Mouse (Mus musculus): ENCODE results near the gene Pde10a. TPM values are rescaled to one million over a fixed set of nuclear protein-coding genes. Genes with fewer than 3 reads are reported as not detected.

Gene Pde10a
- total RNA-seq, 2 experiments from 2014 or later = 3.5 to 7.9 TPM

DNA sequence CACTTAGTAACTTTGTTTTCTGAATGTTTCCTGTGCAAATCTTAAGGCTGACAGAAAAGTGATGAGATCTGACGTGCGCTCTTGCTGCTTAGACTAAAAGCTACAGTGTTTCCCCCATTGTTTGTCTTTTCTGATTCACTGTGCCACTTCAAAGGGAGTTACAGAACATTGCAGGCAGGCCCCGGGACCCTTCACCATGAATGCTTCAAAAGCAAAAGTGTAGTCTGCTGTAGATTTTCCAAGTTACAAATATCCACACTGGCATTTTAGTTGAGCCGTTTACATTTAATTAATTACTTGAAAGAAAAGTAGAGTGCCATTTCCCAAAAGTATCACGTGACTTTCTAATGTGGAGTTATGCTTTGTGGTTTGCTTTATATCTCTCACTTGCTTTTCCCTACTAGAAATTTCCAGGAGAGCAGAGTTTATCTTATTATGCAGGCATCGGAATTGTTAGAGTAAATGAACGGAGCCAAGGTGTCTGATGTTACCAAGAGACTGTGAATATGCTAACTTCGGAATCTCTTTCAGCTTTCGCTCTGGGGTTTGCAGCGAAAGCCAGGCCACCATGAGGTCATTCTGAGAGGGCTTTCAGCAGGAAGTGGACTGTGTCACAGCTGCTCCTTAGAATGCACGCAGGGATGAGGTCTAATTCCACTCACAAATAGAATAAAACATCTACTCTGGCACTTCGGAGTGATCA is 447.1 kb downstream of the Pde10a start:
- DNase-seq = no peak

GRCm38 (mm10) chr17:8973331-8973730 is 448.2 kb downstream of the Pde10a start:
- DNase-seq = no peak

- no peak for DNase-seq
These were observed 449.3 kb downstream of the Pde10a start for GRCm38 (mm10) chr17:8974423-8974822.

DNA sequence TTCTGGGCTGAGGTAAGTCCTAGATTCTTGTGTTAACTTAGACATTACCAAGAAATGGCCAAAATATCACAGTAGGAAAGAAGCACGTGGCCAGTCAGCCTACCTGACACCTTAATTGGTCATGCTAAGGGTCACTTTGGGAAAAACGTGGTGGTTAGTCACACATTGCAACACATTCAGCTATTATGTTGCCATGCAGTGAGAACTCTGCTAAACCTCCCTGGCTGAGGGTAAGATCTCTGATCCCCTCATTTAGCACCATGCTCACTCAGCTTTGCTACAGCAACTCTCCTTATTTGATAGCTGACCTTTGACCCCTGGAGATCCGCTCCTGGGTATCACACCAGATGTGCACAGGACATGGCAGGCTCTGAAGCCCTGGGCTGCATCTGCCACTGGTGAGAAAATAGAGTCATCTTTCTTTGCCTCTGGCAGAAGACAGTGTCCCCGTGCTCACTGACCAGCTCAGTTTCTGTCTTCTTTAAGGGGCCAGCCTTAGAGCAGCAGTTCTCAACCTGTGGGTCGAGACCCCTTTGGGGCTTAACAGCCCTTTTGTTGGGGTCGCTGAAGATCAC is 449.7 kb downstream of the Pde10a start:
- DNase-seq = no peak

DNA sequence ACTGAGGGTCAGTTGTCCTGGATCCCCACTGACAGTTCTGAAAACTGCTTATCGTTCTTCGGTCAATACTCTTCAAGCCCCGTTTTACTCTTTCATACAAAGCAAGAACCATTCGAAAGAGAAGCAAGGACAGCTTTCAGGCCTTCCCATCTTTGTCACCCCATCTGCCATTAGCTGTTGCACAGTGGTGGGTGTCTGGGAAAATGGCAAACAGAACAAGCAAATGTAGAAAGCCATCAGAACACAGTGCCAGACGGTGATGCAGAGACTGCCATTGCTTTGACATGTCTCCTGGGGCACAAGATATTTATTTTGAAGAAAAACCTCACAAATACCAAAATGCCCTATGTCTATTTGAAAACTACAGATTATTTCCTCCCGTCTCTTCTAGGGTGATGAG is 451.6 kb downstream of the Pde10a start:
- DNase-seq = no peak

GRCm38 (mm10) chr17:8977271-8977670 is 452.1 kb downstream of the Pde10a start:
- DNase-seq = no peak

- no peak for DNase-seq
These were observed 458.4 kb downstream of the Pde10a start for GRCm38 (mm10) chr17:8983576-8983975.

DNA sequence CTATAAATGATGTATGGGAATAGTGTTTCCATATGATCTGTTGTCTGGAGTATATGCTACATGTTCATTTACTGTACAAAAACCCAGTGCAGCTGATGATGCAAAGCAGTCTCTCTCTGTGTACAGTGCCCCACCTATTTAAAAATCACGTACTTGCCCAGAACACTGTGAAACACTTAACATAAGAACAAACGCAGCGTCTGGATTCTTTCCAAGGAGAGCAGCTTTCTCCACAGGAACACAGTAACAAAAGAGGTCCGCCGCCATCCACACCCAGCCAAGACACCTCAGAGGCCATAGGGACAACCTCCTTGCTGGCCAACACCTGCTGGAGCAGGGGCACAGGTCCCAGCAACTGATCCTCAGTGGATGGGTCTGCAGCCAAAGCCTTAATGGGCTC is 460.5 kb downstream of the Pde10a start:
- no peak for DNase-seq

DNA sequence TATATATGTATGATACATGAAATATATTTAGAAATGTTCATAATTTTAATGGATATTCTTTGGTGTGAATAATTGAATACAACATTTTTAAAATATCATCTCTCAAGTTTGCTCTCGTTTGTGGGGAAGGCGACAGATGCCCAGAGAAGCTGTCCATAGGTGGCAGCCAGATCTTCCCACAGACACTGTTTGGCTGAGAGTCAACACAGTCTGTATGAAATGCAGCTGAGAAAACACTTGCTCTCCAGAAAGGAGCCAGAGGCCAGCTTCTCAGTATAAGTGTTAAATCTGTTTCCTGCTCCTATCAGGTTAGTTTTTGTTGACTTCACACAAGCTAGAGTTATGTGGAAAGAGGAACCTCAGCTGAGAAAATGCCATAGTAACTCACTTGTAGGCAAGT is 461.4 kb downstream of the Pde10a start:
- no peak for DNase-seq

GRCm38 (mm10) chr17:8987369-8987768 is 462.2 kb downstream of the Pde10a start:
- no peak for DNase-seq

- peak; percentile 71 for DNase-seq
These were observed 463.1 kb downstream of the Pde10a start, which contains the start of gene 1700010I14Rik for GRCm38 (mm10) chr17:8988119-8988807. Gene 1700010I14Rik (plus strand): TSS chr17:8988333.

DNA sequence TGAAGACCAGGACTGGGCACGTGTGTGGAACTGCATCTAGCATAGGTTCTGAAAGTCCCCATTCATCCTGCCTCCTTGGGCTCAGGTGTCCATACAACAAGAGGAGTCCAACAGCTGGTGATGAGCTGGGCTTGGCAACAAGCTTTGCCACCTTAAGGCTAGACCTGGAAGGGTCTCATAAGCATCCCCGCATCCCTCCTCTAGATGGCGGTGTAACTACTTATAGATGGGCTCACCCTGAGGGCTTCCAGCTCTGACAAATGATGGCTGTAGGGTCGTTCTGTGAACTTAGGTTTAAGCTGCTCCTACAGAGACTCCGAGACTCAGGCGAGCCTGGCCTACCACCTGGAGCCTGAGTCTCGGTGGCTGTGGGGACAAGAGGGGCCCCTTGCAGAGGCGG is 466.0 kb downstream of the Pde10a start:
- DNase-seq = no peak

- DNase-seq = no peak
These were observed 470.2 kb downstream of the Pde10a start for GRCm38 (mm10) chr17:8995344-8995743.

GRCm38 (mm10) chr17:9002438-9002837 is 477.3 kb downstream of the Pde10a start:
- no peak for DNase-seq

DNA sequence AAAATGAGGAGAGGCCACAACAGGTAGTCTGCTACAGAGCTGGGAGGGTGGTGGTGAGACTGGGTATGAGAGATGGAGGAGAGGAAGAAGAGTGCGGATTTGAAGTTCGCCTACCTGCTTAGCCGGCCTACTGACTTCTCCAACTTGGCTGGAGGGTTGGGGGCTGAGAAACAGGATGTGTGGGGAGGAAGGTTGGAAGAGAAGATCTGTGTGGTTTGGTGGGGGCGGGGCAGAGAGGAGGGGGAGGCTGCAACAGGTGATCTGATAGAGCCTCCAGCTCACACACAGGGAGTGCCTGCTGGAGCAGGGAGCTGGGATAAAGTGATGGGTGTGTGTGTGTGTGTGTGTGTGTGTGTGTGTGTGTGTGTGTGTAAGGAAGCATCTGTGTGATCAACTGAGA is 479.3 kb downstream of the Pde10a start:
- no peak for DNase-seq

DNA sequence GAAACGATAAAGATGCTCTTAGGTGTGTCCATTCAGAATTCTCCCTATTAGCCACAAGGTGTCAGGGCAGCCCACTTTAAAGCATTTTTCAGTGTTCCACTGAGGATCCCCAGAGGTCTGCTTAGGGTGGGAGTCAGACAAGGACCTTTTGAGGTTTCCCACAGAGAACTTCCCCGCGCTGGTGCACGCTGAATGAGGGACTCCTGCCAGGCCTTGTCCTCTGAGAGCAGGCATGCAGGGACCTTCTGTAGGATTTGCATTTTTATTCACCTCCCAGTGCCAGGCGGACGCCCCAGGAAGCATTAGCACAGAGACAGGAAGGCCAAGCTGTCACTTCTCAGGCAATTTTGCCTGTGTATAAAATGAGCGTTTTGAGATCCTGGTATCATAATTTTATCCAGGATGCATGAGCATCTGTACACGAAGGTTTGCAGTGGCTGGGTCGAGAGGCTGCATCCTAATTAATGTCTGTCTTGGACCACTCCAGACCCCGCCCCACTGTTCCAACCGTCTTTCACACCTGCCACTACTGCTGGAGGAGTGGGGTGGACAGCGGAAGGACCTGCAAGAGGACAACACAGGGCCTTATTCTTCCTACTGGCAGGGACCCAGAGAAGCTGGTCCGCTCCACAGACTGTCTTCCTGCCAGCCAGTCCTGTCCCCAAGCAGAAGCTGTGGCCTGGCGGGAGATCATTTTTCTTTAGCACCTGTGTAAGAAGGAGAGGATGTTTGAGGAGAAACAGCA is 498.2 kb downstream of the Pde10a start:
- DNase-seq = no peak

GRCm38 (mm10) chr17:9030181-9030580 is 505.0 kb downstream of the Pde10a start:
- DNase-seq = no peak

DNA sequence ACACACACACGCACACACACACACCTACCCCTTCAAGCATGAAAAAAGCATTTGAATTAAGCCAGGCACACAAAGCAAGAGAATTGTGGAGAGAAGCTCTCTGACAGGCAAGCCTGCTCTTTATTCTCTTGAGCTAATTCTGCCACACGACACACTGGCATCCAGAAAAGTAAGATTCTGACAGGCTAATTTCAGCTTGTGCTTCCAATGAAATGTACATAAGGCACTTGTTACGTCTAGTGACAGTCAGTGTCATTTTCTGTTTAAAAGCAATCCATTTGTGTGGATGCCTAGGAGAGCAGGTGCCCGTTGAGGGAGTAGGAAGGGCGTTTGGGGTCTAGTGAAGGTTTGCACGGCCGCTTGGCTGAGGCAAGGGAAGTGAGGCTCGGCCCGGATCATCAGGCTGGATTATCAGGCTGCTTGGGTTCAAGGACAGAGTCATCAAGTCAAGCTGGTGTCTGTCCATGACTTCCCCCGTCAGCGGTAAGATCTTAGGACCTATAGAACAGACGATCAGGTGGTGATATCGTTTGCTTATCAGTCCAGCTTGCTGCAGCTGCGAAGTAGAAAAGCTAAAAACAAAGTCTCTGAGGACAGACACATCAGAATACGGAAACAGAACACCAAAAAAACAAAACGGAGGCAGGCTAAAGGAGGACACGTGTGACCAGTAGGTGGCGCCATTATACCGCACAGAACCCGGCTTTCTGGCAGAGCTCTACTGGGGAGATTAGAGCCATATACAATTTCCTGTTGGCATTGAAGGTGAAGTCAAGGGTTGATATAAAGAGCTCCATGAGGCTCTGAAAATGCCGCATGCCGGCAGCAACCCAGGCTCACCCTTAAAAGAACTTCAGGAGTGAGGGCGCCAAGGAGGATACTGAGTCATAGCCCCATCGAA is 506.3 kb downstream of the Pde10a start:
- DNase-seq = peak; percentile 64

DNA sequence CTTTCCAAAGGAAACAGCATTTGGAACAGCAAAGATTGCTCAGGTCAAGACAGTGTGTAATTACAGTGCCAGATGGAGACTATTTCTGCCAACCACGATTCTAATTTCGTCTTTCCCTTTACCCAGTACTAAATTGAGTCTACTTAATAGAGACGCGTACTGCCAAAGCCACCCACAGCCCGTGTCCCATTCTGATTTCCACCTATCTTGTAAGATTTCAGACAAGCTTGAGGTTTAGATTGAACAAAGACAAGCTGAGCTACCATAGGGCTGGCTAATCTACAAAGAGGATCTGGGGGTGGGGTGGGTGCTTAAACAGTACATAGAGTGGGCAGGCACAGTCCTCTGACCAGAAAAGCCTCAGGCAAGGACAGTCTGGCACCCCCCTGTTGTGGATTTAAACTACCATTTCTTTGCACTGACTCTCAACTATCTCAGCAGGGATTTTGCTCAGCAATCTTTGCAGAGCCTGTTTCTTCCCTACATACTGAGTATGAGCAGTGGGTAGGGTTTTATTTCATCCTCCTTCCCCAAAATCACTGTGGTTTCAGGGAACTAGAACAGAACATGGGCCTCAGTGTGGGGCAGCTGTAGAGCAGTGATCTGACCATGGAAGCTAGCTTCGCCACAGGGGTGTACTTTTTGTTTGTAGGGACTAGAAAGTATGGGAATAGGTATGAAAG is 507.3 kb downstream of the Pde10a start:
- DNase-seq = no peak

DNA sequence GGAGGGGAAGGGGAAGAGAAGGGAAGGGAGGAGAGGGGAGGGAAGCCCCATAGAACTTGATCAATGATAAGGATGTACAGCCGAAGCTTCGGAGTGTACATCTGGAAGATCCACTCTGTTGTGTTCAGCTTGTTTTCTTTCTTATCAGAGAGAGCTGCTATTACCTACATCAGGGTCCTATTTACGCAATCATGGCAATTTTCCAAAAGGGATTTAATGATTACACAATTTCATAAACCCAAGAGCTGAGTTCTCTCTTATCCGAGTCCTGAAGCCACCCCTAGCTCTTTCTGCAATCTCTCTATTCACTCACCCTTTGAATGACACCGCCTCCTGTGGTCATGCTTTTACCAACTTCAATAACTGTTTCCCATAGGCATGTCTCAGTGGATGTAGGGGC is 508.3 kb downstream of the Pde10a start:
- no peak for DNase-seq
